Mouse (Mus musculus) stomach, embryonic 16.5 days (tissue): ENCODE results near the gene Ppp1r27. TPM values are rescaled to one million over a fixed set of nuclear protein-coding genes. Genes with fewer than 3 reads are reported as not detected.
"Not testable (repeated sequence)": the region's sequence is repeated elsewhere in the genome, so short reads cannot be mapped to it uniquely, and the experiment has no call there.

Experiments used
- ATAC-seq: fragments of 200-750 bp; cut with Nextera tagmentation; 2 replicates; pipeline ENCODE4 v1.8.0; 2017; ENCODE audit warnings: moderate number of reproducible peaks, moderate TSS enrichment; ENCODE audit not compliant: insufficient read depth, low FRiP score
- H3K27ac ChIP-seq: fragments of 300-500 bp; sonication (generic); 2 replicates; pipeline ENCODE4 v1.5.1; 2014; ENCODE audit warnings: low read length
- H3K27me3 ChIP-seq: fragments of 300-500 bp; sonication (generic); 2 replicates; pipeline ENCODE4 v1.6.1; 2014; ENCODE audit warnings: low read length, control low read depth, mixed read lengths; ENCODE audit not compliant: control insufficient read depth, insufficient read depth
- H3K36me3 ChIP-seq: fragments of 300-500 bp; sonication (generic); 2 replicates; pipeline ENCODE4 v1.6.1; 2014; ENCODE audit warnings: low read length; ENCODE audit not compliant: control insufficient read depth, insufficient read depth
- H3K4me1 ChIP-seq: fragments of 300-500 bp; sonication (generic); 2 replicates; pipeline ENCODE4 v1.6.1; 2014; ENCODE audit warnings: low read length, control low read depth, mixed read lengths; ENCODE audit not compliant: control insufficient read depth, insufficient read depth
- H3K4me2 ChIP-seq: fragments of 300-500 bp; sonication (generic); 2 replicates; pipeline ENCODE4 v1.6.1; 2014; ENCODE audit warnings: low read depth, low read length, mixed read lengths
- H3K4me3 ChIP-seq: fragments of 300-500 bp; sonication (generic); replicated peaks from 2 replicates; pipeline ENCODE4 v1.5.1; 2014; ENCODE audit warnings: mild to moderate bottlenecking, low read length
- H3K9ac ChIP-seq: fragments of 300-500 bp; sonication (generic); 2 replicates; pipeline ENCODE4 v1.6.1; 2014; ENCODE audit warnings: low read length
- H3K9me3 ChIP-seq: fragments of 300-500 bp; sonication (generic); replicated peaks from 2 replicates; pipeline ENCODE4 v1.6.1; 2016; ENCODE audit warnings: low read length, control low read depth; ENCODE audit not compliant: control insufficient read depth
- WGBS: fragments of 180-500 bp; shearing (Covaris S2); extraction: QIAGEN DNeasy Blood & Tissue Kit; methylation state at CpG from one replicate; pipeline ENCODE4 v1.1.7; 2014; 5-methylcytosine and 5-hydroxymethylcytosine counted together
- polyA plus RNA-seq: library from polyadenylated mRNA; unstranded; fragments of >200 nt; fragmentation: Nextera tagmentation; extraction: Ambion mirVana; gene quantifications from 2 replicates; pipeline ENCODE4 v1.2.1, GENCODE M21; 2015

Ppp1r27 gene
- polyA plus RNA-seq, 1 experiment from 2014 or later: 2.9 TPM

GRCm38 (mm10) chr11:120571754-120572416 lies 21.0 kb upstream of the Ppp1r27 start:
- peak overlapping the region; percentile 98 for H3K4me3 ChIP-seq
- peak overlapping the region; percentile 89 for H3K4me2 ChIP-seq
- peak overlapping the region; percentile 90 for H3K27ac ChIP-seq
- H3K36me3 ChIP-seq: peaks cover 22% of the 10 kb centered on the region
- H3K27me3 ChIP-seq: no peaks in the 10 kb centered on the region
- 5% methylated on average over 11 of the region's 11 CpGs for WGBS
- peaks cover 18% of the 10 kb centered on the region for H3K4me1 ChIP-seq
- H3K9me3 ChIP-seq: no peaks in the 10 kb centered on the region
- no peak for ATAC-seq
- H3K9ac ChIP-seq: peak overlapping the region; percentile 95

- no peaks in the 10 kb centered on the region for H3K27me3 ChIP-seq
- peak overlapping the region; percentile 89 for H3K4me2 ChIP-seq
- H3K4me3 ChIP-seq: peak overlapping the region; percentile 98
- H3K36me3 ChIP-seq: peaks cover 25% of the 10 kb centered on the region
- ATAC-seq: no peak
- H3K9me3 ChIP-seq: no peaks in the 10 kb centered on the region
- 0 out of 2 replicates have a peak overlapping the region, but pooled peaks have one; percentile 34 for H3K27ac ChIP-seq
- H3K4me1 ChIP-seq: peaks cover 18% of the 10 kb centered on the region
- H3K9ac ChIP-seq: peak overlapping the region; percentile 95
- WGBS: 54% methylated on average over 3 of the region's 3 CpGs
Measured at GRCm38 (mm10) chr11:120571122-120571521, 20.2 kb upstream of the Ppp1r27 start.

- H3K4me2 ChIP-seq: no peak overlapping the region
- no peaks in the 10 kb centered on the region for H3K9me3 ChIP-seq
- H3K4me1 ChIP-seq: peaks cover 11% of the 10 kb centered on the region
- no peak overlapping the region for H3K4me3 ChIP-seq
- ATAC-seq: no peak
- H3K36me3 ChIP-seq: peaks cover 25% of the 10 kb centered on the region
- H3K9ac ChIP-seq: no peak overlapping the region
- no peaks in the 10 kb centered on the region for H3K27me3 ChIP-seq
- no peak overlapping the region for H3K27ac ChIP-seq
- 90% methylated on average over 6 of the region's 6 CpGs for WGBS
Measured at GRCm38 (mm10) chr11:120568324-120568723, 17.4 kb upstream of the Ppp1r27 start.

- 85% methylated on average over 9 of the region's 9 CpGs for WGBS
Measured at GRCm38 (mm10) chr11:120565114-120565513, 14.2 kb upstream of the Ppp1r27 start.

GRCm38 (mm10) chr11:120562949-120563348 lies 12.0 kb upstream of the Ppp1r27 start:
- no peak overlapping the region for H3K4me2 ChIP-seq
- 94% methylated on average over 13 of the region's 13 CpGs for WGBS
- H3K36me3 ChIP-seq: peaks cover 52% of the 10 kb centered on the region
- no peak overlapping the region for H3K9ac ChIP-seq
- no peak overlapping the region for H3K4me3 ChIP-seq
- H3K27me3 ChIP-seq: no peaks in the 10 kb centered on the region
- no peaks in the 10 kb centered on the region for H3K4me1 ChIP-seq
- H3K27ac ChIP-seq: no peak overlapping the region
- ATAC-seq: no peak
- no peaks in the 10 kb centered on the region for H3K9me3 ChIP-seq

More at GRCm38 (mm10) chr11:120565114-120565513, 14.2 kb upstream of the Ppp1r27 start:
- H3K27me3 ChIP-seq: no peaks in the 10 kb centered on the region
- H3K9me3 ChIP-seq: no peaks in the 10 kb centered on the region
- H3K27ac ChIP-seq: no peak overlapping the region
- H3K4me3 ChIP-seq: no peak overlapping the region
- peaks cover 45% of the 10 kb centered on the region for H3K36me3 ChIP-seq
- no peak overlapping the region for H3K9ac ChIP-seq
- no peak for ATAC-seq
- H3K4me1 ChIP-seq: no peaks in the 10 kb centered on the region
- no peak overlapping the region for H3K4me2 ChIP-seq

GRCm38 (mm10) chr11:120560952-120561728 lies 10.2 kb upstream of the Ppp1r27 start:
- no peaks in the 10 kb centered on the region for H3K4me1 ChIP-seq
- H3K27ac ChIP-seq: no peak overlapping the region
- H3K9ac ChIP-seq: no peak overlapping the region
- no peak overlapping the region for H3K4me3 ChIP-seq
- no peaks in the 10 kb centered on the region for H3K9me3 ChIP-seq
- WGBS: 89% methylated on average over 13 of the region's 13 CpGs
- no peaks in the 10 kb centered on the region for H3K27me3 ChIP-seq
- peaks cover 40% of the 10 kb centered on the region for H3K36me3 ChIP-seq
- no peak overlapping the region for H3K4me2 ChIP-seq
- ATAC-seq: no peak

- H3K27ac ChIP-seq, H3K9me3 ChIP-seq, H3K4me1 ChIP-seq, H3K4me2 ChIP-seq, H3K27me3 ChIP-seq, ATAC-seq, H3K9ac ChIP-seq, H3K4me3 ChIP-seq: not testable (repeated sequence)
- peaks cover 40% of the 10 kb centered on the region for H3K36me3 ChIP-seq
- WGBS: 86% methylated on average over 6 of the region's 6 CpGs
Measured at GRCm38 (mm10) chr11:120558843-120559242, 7.9 kb upstream of the Ppp1r27 start.

- H3K4me3 ChIP-seq: no peak overlapping the region
- H3K4me2 ChIP-seq: no peak overlapping the region
- 83% methylated on average over 2 of the region's 2 CpGs for WGBS
- H3K4me1 ChIP-seq: peaks cover 2% of the 10 kb centered on the region; the same call in 1 of the 2 replicates
- H3K9ac ChIP-seq: no peak overlapping the region
- no peaks in the 10 kb centered on the region for H3K9me3 ChIP-seq
- no peaks in the 10 kb centered on the region for H3K27me3 ChIP-seq
- ATAC-seq: no peak
- H3K36me3 ChIP-seq: peaks cover 13% of the 10 kb centered on the region
- no peak overlapping the region for H3K27ac ChIP-seq
Measured at GRCm38 (mm10) chr11:120555260-120555659, 4.3 kb upstream of the Ppp1r27 start.

- no peaks in the 10 kb centered on the region for H3K9me3 ChIP-seq
- H3K27ac ChIP-seq: no peak overlapping the region
- 75% methylated on average over 7 of the region's 7 CpGs for WGBS
- no peaks in the 10 kb centered on the region for H3K27me3 ChIP-seq
- no peak overlapping the region for H3K4me2 ChIP-seq
- H3K4me1 ChIP-seq: peaks cover 6% of the 10 kb centered on the region
- H3K4me3 ChIP-seq: no peak overlapping the region
- H3K9ac ChIP-seq: no peak overlapping the region
- ATAC-seq: no peak
- H3K36me3 ChIP-seq: peaks cover 8% of the 10 kb centered on the region
Measured at GRCm38 (mm10) chr11:120554834-120555233, 3.9 kb upstream of the Ppp1r27 start.
